Mouse (Mus musculus) kidney, adult 9 months (tissue): ENCODE measurements around the gene Fbf1.

Source experiments
- DNase-seq: peaks from one replicate; pipeline ENCODE4 v3.0.0; 2022

Gene Fbf1

GRCm38 (mm10) chr11:116178411-116179121 lies 10.6 kb upstream of the Fbf1 start:
- DNase-seq = peak; percentile 38

GRCm38 (mm10) chr11:116176010-116176409 lies 8.0 kb upstream of the Fbf1 start:
- DNase-seq = no peak

- DNase-seq = peak; percentile 85
Observed at GRCm38 (mm10) chr11:116174775-116175448, 6.9 kb upstream of the Fbf1 start.

GRCm38 (mm10) chr11:116171959-116172358 lies 4.0 kb upstream of the Fbf1 start:
- peak; percentile 72 for DNase-seq

GRCm38 (mm10) chr11:116170003-116170800 lies 2.2 kb upstream of the Fbf1 start:
- DNase-seq = peak; percentile 79

GRCm38 (mm10) chr11:116169214-116169613 lies 1.2 kb upstream of the Fbf1 start:
- no peak for DNase-seq

- no peak for DNase-seq
Observed at GRCm38 (mm10) chr11:116167232-116167631, 734 bp downstream of the Fbf1 start.

- peak; percentile 59 for DNase-seq
Observed at GRCm38 (mm10) chr11:116163002-116163401, 5.0 kb downstream of the Fbf1 start.

- DNase-seq = no peak
Observed at GRCm38 (mm10) chr11:116162146-116162545, 5.8 kb downstream of the Fbf1 start.

- DNase-seq = no peak
Observed at GRCm38 (mm10) chr11:116161312-116161711, 6.7 kb downstream of the Fbf1 start.

- DNase-seq = no peak
Observed at GRCm38 (mm10) chr11:116150960-116151359, 17.0 kb downstream of the Fbf1 start.

- DNase-seq = no peak
Observed at GRCm38 (mm10) chr11:116149341-116149740, 18.6 kb downstream of the Fbf1 start.

- DNase-seq = no peak
Observed at GRCm38 (mm10) chr11:116148761-116149221, 19.2 kb downstream of the Fbf1 start.

- peak; percentile 77 for DNase-seq
Observed at GRCm38 (mm10) chr11:116146294-116146985, 21.5 kb downstream of the Fbf1 start.

GRCm38 (mm10) chr11:116145481-116146293 lies 22.3 kb downstream of the Fbf1 start:
- peak; percentile 44 for DNase-seq

GRCm38 (mm10) chr11:116143468-116143867 lies 24.5 kb downstream of the Fbf1 start:
- no peak for DNase-seq

- DNase-seq = no peak
Observed at GRCm38 (mm10) chr11:116142211-116142991, 25.6 kb downstream of the Fbf1 start.

GRCm38 (mm10) chr11:116138468-116139138 lies 29.4 kb downstream of the Fbf1 start, which contains the start of gene Mrpl38:
Gene Mrpl38, minus strand, starts transcription at chr11:116138868.
- DNase-seq = peak; percentile 96

- DNase-seq = no peak
Observed at GRCm38 (mm10) chr11:116138096-116138467, 29.9 kb downstream of the Fbf1 start.

- no peak for DNase-seq
Observed at GRCm38 (mm10) chr11:116134171-116134570, 33.8 kb downstream of the Fbf1 start.
